Mouse (Mus musculus): Measurements from ENCODE around the gene Nucb1.
A peak's percentile ranks its signal among the peaks of the same experiment; 100 is the strongest.
"Not testable (repeated sequence)": the region's sequence is repeated elsewhere in the genome, so short reads cannot be mapped to it uniquely, and the experiment has no call there.

Gene Nucb1

DNA sequence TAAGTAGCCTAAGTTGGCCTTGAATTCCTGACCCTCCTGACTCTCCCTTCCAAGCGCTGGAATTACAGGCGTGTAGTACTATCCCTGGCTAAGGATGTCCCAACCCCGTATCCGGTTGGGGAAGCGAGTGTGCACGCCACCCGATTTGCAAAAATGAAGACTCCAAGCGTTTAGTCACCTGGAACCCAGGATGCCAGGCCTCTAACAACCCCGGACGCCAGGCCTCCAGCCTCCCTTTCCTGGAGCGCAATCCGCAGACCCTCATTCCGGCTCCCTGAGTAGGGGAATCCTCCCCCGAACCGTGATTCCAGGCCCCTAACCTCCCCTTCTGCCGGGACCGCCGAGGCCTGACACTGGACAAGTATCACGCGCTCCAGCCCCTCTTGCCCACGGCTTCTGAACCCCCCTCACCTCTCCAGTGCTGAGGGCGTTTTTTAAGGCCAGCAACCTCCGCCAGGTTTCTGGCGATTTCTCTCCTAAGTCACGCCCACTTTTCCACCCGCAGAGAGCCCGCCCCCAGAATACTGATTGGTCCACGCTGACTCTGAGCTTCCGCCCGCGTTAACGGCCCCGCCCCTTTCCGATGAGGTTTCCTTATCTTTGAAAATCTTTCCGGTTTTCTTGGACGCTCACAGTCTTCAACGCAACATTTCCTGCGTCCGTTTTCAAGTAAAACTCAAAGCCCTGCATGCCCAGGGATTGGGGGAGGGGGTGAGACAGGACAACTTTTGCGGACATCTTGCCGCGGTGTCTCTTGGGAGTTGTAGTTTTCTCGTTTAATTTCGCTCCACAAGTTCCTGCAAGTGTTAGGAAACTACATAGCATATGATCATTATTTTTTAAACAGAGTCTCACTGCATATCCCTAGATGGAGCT, at the start of gene Nucb1:
Gene Nucb1, minus strand, starts transcription at position 495 of the 876 bp plus-strand sequence.
- DNase-seq (ENCODE audit: extremely low read depth, low read depth, low spot score): no peak

DNA sequence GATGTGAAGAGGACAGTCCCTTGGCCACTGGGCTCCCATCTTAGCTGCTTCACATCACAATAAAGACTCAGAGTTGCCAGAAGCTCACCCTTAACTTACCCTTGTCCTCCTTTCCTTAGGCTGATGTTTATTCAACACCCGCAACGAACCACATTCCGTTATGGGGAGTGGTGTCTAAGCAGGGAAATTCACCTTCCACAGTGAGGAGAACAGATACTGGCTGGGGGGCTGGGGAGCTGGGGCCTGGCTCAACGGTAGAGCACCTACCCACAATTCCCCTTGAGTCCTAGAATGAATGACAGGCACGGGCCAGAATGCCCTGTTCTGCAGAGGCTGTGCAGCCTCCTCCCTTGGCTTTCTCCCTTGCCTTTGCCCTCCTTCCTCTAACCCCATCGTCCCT, 48.7 kb upstream of the Nucb1 start:
- DNase-seq (ENCODE audit: extremely low read depth, low read depth, low spot score): no peak

DNA sequence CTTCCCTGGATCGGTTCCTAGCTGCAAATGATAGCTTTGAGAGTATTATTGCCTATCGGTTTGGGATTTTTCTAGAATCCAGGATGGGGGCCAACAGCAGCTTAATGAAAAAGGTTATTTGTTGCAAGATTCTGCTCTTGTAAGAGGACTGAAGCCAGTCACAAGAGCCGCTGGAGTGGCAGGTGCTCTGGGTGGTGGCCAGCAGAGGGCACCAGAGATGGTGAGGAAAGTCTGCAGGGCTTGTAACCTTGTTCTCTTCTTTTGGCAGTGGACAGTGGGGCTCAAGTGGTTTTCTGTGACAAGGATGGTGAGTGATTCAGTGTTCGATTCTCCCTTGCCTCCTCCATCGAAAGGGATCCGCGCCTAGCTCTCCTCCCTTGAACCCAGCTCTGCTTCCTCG, 45.6 kb upstream of the Nucb1 start:
- no peak for DNase-seq (ENCODE audit: extremely low read depth, low read depth, low spot score)

DNA sequence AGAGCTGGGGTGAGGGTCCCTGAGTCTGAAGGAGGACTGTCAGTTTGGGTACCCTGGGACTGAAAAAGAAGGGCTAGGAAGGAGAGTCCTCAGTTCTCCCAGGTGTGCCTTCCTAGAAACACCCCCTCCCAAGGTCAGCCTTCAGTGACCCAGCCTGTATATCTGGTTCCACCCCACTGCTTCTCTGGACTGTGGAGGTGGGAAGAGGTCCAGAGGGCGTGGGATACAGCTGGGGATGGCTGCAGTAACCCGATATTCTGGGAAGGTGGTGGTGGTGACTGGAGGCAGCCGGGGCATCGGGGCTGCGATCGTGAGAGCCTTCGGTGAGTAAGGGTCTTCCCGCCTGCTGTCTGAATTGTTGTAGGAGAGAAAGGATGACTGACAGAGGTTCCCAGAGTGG, 44.5 kb upstream of the Nucb1 start, which contains the start of gene Hsd17b14:
Gene Hsd17b14, plus strand, starts transcription at position 150 of the 400 bp plus-strand sequence.
- no peak for DNase-seq (ENCODE audit: extremely low read depth, low read depth, low spot score)

DNA sequence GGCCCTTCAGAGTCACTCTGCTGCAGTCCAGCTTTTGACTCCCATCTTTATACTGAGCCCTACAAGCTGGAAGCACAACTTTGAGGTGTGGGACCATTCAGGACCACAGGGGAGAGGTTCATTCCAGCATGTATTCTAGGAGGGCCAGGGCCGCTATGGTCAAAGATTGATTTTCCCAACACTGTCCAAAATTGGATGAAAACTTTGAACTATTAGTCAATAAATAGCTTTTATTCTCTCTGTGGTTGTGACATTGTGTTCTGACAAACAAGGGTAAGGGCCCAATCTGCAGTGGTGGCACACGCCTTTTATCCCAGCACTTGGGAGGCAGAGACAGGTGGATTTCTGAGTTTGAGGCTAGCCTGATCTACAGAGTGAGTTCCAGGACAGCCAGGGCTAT, 43.8 kb upstream of the Nucb1 start:
- no peak for DNase-seq (ENCODE audit: extremely low read depth, low read depth, low spot score)

DNA sequence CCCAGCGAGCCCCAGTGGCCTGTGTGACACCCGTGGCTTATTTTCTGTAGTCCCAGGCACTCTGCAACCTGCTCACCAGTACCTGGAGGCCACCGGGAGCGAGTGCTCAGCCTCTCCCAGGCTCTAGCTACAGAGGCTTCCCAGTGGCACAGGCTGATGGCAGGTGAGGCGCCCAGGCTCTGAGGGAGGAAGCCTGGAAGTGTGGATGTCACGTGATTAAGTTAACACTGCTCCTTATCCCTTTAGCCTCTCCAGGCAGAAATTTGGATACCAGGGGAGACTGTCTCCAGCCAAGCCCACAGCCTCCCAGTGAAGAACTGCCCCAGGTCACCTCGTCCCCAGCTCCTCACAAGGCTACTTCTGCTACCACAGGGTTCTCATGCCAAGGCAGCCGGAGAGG, 43.3 kb upstream of the Nucb1 start:
- no peak for DNase-seq (ENCODE audit: extremely low read depth, low read depth, low spot score)

DNA sequence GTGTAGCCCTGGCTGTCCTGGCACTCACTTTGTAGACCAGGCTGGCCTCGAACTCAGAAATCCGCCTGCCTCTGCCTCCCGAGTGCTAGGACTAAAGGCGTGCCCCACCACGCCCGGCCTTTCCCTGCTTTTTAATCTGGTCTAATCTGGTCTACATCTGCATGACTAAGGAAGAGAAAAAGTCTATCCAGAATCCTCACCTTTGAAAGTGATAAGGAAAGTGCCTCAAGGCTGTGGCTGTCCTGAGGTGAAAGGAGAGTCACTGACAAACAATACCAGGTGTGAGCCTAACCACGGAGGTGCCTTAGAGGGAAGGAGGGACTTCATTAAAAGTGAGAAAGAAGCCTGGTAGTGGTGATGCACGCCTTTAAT, 41.3 kb upstream of the Nucb1 start:
- DNase-seq (ENCODE audit: extremely low read depth, low read depth, low spot score): no peak

DNA sequence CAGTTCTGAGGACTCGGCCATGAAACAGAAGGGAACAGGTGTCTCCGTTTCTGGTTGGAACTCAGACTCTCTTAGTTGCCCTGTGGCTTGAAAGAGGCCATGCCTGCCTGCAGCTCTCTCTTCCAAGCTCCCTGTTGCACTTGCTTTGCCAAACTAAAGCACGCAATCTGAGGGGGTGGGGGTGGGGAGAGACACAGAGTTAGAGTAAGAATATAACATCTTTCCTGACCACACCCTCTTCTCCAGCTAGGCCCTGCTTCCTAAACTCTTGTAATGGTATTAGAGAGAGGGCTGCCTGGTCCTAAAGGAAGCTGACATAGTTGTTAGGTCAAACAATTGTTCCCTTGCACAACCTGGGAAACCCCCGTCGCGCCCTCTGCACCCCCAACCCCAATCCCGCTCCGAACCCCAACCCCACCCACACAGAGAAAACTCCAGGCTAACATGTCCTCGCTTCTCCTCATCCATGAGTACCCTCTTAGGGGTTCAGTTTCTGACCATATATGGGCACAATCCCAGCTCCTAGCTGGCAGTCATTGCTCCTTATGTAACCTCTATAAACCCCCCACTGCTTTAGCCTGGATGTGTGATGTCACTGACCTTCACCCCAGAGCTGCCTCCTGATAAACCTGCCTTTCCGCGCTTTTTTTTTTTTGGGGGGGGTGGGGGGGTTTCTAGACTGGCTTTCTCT, 40.8 kb upstream of the Nucb1 start:
- no peak for DNase-seq (ENCODE audit: extremely low read depth, low read depth, low spot score)

DNA sequence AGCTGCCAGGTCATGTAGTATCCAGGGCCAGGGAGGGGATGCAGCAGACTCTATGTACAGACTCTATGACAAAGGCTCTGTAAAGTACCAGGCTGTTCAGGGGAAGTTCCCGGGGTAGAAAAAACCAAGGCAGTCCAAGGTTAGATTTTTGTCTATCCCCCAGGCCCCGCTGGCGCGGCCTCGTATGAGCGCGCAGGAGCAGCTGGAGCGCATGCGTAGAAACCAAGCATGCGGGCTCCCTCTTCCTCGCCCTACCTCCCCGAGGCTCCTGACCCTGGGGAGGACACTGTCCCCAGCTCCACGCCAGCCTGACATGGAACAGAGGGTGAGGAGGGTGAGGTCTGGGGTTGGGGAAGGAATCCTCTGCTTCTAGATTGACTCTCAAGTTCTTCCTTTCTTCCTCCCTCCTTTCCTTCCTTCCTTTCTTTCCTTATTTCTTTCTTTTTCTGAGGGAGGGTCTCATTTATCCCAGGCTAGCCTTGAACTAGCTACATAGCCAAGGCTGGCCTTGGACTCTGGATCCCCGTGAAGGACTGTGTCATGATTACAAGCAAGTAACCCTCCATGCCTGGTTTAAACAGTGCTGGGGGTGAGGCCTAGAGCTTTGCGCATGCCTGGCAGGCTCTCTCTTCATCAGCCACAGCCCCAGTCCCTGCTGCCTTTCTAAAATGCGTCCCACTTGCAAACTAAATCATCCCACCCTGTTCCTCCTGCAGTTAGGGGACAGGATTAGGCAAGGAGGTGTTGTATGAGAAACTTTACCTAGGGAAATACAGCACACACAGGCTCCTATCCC, 39.6 kb upstream of the Nucb1 start:
- no peak for DNase-seq (ENCODE audit: extremely low read depth, low read depth, low spot score)

DNA sequence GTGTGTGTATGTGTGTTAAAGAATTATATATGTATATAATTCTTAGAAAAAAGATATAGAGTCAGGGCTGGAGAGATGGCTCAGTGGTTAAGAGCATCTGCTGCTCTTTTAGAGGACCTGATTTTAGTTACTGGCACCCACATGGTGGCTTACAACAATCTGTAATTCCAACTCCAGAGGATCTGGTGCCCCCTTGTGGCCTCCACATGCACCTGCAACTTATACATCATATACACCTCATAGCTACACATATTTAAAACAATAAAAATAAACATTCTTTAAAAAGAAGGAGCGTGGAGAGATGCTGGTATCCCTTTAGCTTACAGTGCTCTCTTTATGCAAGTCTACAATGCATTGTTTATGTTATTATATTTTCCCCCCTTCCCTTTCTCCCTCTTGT, 34.3 kb upstream of the Nucb1 start:
- DNase-seq (ENCODE audit: extremely low read depth, low read depth, low spot score): no peak

DNA sequence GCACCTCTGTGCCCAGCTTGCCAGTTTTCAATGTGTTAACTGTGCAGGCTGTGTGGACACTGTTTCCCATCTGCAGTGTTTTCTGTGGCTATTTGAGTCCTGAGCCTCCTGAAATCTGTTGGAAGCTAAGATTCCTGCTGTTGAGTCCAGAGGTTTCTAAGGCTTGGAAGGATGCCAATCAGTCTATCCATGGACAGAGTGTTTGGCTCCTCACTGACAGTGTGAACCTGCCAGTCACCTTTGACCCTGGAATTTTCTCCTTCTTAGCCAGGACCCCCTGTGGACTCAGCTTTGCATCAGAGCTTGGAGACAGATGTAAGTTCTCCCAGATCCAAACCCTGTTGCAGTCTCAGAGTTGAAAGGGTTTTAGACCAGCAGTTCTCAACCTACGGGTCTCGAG, 30.0 kb upstream of the Nucb1 start:
- no peak for DNase-seq (ENCODE audit: extremely low read depth, low read depth, low spot score)

DNA sequence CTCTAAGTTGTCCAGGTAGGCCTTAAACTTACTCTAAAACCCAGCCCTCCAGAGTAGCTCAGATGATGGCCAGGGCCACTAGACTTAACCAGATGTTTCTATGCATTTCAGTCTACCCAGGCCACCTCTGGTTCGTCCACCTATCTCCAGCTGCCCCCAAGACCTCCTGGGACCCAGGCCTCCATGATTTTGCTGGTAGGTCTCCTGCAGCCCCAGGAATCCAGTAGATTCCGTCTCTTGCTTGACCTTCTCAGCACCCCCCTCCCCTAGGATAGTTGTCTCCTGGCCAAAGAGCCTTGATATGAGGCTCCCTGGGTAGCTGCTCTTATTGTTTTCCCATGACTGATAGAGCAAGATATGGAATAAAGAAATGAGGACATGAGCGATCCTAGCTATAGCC, 28.9 kb upstream of the Nucb1 start:
- no peak for DNase-seq (ENCODE audit: extremely low read depth, low read depth, low spot score)

DNA sequence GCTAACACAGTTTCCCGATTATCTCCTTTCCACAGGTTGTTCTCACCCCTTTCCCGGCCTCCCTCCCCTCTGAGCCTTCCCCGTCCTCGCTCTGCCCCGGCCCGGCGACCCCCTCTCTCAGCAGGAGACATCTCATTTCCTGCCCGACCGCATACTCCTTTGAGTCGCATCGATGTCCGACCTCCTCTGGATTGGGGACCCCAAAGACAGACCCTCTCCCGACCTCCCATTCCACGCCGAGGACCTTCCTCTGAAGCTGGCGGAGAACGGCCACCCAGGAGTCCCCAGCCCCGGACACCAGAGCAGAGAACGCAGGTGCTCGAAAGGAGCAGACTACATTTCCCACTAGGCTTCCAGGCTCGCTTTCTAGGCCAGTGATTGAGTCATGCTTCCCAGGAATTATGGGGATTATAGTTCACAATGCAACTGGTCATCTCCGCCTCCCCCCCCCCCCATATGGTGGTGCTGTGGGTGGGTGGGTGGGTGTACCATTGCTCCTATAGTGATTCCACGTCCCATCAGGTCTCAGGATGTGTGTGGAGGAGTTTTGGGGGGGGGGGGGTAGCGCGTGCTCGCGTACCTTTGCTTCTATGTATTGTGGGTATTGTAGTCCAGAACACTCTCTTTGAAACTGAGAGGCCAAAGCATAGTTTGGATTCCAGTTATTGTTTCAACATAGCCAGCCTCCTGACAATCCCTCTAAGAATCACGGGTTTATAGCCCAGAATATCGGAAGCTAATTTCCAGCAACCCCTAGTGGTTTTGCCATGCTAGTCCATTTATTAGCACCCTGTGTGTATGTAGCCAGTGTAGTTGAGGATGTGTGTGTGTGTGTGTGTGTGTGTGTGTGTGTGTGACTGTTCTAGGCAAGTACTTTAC, 28.2 kb upstream of the Nucb1 start:
- DNase-seq (ENCODE audit: extremely low read depth, low read depth, low spot score): no peak

DNA sequence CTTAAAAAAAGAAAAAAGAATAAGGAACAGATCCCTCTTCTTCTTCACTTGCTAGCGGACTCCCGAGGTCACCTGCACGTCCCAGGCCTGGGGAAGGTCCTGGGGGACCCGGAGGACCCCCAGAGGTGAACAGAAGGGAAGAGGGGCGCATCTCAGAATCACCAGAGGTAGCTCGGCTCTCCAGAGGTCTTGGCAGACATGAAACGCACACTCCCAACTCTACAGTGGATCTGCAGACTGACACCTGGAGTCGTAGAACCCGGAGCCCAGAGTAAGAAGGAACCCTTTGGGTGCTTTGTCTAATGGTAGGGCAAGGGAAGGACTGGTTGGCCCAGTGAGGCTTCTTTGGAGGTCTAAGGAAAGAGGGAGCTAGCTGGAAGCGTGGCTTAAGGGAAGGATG, 27.4 kb upstream of the Nucb1 start:
- DNase-seq (ENCODE audit: extremely low read depth, low read depth, low spot score): no peak

DNA sequence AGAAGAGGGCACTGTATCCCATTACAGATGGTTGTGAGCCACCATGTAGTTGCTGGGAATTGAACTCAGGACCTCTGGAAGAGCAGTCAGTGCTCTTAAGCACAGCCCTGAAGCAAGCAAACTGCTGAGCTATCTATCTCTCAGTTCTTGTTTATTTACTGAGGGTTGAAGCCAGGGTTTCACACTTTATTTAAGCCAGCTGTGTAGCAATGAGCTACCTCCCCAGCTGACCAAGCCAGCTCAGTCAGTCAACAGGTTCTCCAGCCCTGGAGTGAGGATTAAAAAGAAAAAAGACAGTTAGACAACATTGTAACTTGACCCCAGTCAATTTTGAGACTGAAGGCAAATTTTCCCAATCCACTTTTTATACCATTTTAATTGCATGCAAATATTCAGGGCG, 25.5 kb upstream of the Nucb1 start:
- peak; percentile 57 for DNase-seq (ENCODE audit: extremely low read depth, low read depth, low spot score)

DNA sequence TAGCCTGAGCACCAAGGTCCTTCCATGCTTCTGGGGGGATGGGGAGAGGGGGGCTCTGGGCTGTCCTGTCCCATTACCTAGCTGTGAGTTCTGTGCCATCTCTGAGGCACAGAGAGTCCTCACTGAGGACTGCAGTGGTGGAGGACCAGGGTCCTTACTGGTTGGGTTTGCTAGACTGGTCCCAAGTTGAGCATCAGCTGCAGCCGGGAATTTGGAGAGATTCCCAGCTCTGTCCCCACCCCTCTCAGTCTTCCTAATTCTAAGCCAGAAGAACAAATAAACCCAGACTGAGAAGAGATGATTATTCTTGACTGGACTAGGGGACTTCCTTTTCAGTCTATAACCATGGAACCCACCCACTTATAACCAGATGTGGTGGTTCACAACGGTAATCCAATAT, 20.4 kb upstream of the Nucb1 start:
- no peak for DNase-seq (ENCODE audit: extremely low read depth, low read depth, low spot score)

DNA sequence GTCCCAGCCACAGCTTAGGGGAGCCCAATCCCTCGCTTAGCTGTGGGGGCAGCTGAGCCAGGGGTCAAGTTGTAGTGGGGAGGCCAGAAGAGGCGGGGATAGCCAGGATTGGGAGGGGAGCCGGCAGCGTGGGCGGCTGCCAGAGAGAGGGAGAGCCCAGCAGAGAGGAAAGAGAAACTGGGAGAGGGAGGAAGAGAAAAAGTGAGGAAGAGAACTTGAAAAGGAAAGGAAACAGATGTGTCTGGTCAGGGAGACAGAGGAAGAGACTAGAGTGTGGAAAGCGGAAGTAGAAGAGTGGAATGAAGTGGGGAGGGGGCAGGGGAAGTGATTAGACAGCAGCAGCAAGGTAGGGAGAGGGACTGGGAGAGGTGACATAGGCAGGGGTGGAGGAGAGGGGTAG, 19.3 kb upstream of the Nucb1 start:
- DNase-seq (ENCODE audit: extremely low read depth, low read depth, low spot score): no peak

DNA sequence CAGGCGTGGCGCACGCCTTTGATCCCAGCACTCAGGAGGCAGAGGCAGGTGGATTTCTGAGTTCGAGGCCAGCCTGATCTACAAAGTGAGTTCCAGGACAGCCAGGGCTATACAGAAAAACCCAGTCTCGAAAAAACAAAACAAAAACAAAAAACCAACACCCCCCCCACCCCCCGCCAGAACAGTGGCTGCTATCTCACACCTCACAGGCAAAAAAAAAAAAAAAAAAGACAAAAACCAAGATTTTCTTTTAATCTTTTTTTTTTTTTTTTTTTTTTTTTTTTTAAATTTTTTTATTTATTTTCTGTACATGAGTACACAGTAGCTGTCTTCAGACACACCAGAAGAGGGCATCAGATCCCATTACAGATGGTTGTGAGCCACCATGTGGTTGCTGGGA, 17.0 kb upstream of the Nucb1 start:
- DNase-seq (ENCODE audit: extremely low read depth, low read depth, low spot score): not testable (repeated sequence)

DNA sequence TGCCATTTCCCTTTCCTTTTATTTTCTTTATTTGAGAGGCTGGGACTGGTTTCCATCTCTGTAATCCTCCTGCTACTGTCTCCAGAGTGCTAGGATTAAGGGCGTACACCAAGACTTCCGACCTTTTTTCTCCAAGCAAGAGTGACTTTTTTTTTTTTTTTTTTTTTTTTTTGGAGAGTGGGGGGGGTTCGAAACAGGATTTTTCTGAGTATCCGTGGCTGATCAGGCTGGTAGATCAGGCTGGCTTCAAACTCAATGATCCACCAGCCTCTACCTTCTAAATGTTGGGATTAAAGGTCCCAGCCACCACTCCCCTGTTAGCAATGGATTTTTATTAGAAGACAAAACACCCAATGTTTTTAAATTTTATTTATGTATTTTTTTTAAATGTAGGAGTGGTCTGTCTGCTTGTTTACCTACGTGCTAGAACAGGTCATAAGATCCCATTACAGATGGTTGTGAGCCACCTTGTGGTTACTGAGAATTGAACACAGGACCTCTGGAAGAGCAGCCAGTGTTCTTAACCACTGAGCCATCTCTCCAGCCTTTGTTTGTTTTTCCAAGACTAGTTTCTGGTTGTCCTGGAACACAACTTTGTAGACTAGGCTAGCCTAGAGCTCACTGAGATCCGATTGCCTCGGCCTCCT, 16.4 kb upstream of the Nucb1 start:
- no peak for DNase-seq (ENCODE audit: extremely low read depth, low read depth, low spot score)

DNA sequence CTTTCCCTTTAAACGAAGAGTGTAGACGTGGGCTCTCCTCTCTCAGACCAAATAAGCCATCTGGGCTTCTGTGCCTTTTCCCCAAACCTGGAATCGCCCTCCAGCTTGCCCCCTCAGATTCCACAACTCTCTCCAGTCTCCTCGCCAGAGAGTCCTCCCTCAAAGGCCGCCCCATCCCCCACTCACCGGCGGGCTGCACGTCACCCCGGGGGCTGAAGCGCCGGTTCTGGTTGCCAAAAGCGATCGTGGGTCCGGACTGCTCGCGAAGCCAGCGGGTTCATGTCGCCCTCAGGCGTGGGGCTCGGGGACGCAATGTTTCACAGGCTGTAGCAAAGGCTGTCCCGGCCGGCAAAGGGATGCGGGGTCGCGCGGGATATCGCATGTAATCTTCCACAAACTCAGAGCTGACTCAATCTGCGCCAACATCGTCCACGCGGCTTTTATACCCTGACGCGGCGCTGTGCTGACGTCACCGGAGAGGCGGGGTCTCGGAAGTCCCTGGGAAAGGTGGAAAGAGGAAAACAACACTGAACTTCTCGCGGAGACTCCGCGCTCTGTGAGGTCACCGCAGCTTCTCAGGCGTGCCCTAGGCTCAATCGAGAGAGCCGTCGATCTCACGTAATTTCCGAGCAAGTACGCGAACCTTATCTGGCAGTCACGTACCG, 15.7 kb upstream of the Nucb1 start, which contains the start of the genes Ppp1r15a and Plekha4:
Gene Ppp1r15a, minus strand, starts transcription at position 460 of the 665 bp plus-strand sequence.
Gene Plekha4, plus strand, starts transcription at position 522 of the 665 bp plus-strand sequence.
- no peak for DNase-seq (ENCODE audit: extremely low read depth, low read depth, low spot score)

Data from fat pad, adult 2 months (tissue).